Mouse (Mus musculus) thymus, adult 2 months (tissue): ENCODE data around the gene Tm9sf3.

Experiments
- CTCF ChIP-seq: fragments of 200-500 bp; IDR thresholded peaks from 2 replicates; pipeline ENCODE4 v1.5.1; 2012; ENCODE audit warnings: mild to moderate bottlenecking, control low read depth, low read length, moderate library complexity, borderline replicate concordance; ENCODE audit not compliant: control insufficient read depth, poor library complexity, insufficient read depth; ENCODE audit errors: extremely low read depth
- POLR2A ChIP-seq: fragments of 200-500 bp; IDR thresholded peaks from 2 replicates; pipeline ENCODE4 v1.6.1; 2012; ENCODE audit warnings: mild to moderate bottlenecking, low read length, control low read depth, moderate library complexity; ENCODE audit not compliant: control insufficient read depth, poor library complexity, insufficient read depth; ENCODE audit errors: extremely low read depth

DNA sequence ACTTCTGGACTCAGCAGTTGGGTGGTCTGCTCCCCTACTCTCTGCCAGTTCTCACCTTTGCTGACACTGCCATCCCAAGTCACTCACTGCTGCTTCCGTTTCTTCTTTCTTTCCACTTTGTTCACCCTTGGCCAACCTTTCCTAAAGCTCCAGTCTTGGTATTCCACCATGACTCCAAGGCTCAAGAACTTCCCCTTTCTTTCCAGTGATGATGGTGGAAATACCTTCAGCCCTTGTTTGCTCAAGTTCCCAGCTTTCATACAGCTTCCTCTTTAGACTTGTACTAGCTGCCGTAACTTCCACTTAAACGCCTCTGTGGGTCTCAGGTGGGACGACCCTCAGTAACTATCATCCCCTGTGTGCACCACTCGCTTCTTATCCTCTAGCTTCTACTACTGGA, 21.8 kb downstream of the Tm9sf3 start:
- TF ChIP-seq CTCF = no peak
- no peak for TF ChIP-seq POLR2A
